Mouse (Mus musculus): ENCODE measurements around the gene Iqcm. TPM values are rescaled to one million over a fixed set of nuclear protein-coding genes. Genes with fewer than 3 reads are reported as not detected.
"Not testable (repeated sequence)": the region's sequence is repeated elsewhere in the genome, so short reads cannot be mapped to it uniquely, and the experiment has no call there.

Iqcm gene
- 0.08 and 0.10 TPM in 2 replicates for polyA plus RNA-seq (2015; fragmentation: Nextera tagmentation; extraction: Ambion mirVana)

GRCm38 (mm10) chr8:75448394-75448793 lies at the start of gene Iqcm:
TSS of gene Iqcm (plus strand) at chr8:75448694.
- no peak within 1 kb of the TSS for H3K27ac ChIP-seq
- no peaks in the 10 kb centered on the region for H3K9me3 ChIP-seq
- WGBS, result 90% methylated on average over 7 of the region's 7 CpGs
- H3K36me3 ChIP-seq, result no peaks in the 10 kb centered on the region
- H3K4me1 ChIP-seq, result no peaks in the 10 kb centered on the region
- H3K9ac ChIP-seq, result no peak within 1 kb of the TSS
- no peak for ATAC-seq (ENCODE audit: low FRiP score, low read depth)
- H3K4me2 ChIP-seq (replicated peaks), result no peak within 1 kb of the TSS
- H3K27me3 ChIP-seq, result no peaks in the 10 kb centered on the region
- H3K4me3 ChIP-seq, result no peak within 1 kb of the TSS

GRCm38 (mm10) chr8:75406489-75406888 lies 42.0 kb upstream of the Iqcm start, which contains the start of gene Gm10358:
TSS of gene Gm10358 (minus strand) at chr8:75406589.
- Histone ChIP-seq H3K9me3 (no peaks in the 10 kb centered on the region), H3K4me1 (no peaks in the 10 kb centered on the region), H3K4me3 (no peak within 1 kb of the TSS), H3K9ac (no peak within 1 kb of the TSS), H3K27ac (no peak within 1 kb of the TSS), H3K27me3 (no peaks in the 10 kb centered on the region), H3K4me2 (replicated peaks) (no peak within 1 kb of the TSS), H3K36me3 (no peaks in the 10 kb centered on the region)
- ATAC-seq (ENCODE audit: low FRiP score, low read depth), result no peak
- WGBS, result 98% methylated on average over 5 of the region's 5 CpGs

GRCm38 (mm10) chr8:75415696-75416095 lies 32.8 kb upstream of the Iqcm start:
- not testable (repeated sequence) for H3K36me3 ChIP-seq; H3K4me3 ChIP-seq; H3K4me2 ChIP-seq (replicated peaks); H3K4me1 ChIP-seq; H3K9me3 ChIP-seq; H3K27me3 ChIP-seq; H3K9ac ChIP-seq; H3K27ac ChIP-seq; ATAC-seq (ENCODE audit: low FRiP score, low read depth)
- 80% methylated on average over 3 of the region's 3 CpGs for WGBS

- H3K4me1 ChIP-seq, result no peaks in the 10 kb centered on the region
- no peak overlapping the region for H3K4me3 ChIP-seq
- 78% methylated on average over 1 of the region's 1 CpGs for WGBS
- no peak overlapping the region for H3K4me2 ChIP-seq (replicated peaks)
- no peak overlapping the region for H3K9ac ChIP-seq
- H3K9me3 ChIP-seq, result no peaks in the 10 kb centered on the region
- H3K27me3 ChIP-seq, result no peaks in the 10 kb centered on the region
- no peak for ATAC-seq (ENCODE audit: low FRiP score, low read depth)
- H3K36me3 ChIP-seq, result no peaks in the 10 kb centered on the region
- no peak overlapping the region for H3K27ac ChIP-seq
Measured at GRCm38 (mm10) chr8:75476756-75477155, 28.3 kb downstream of the Iqcm start.

- no peak for ATAC-seq (ENCODE audit: low FRiP score, low read depth)
- WGBS, result 84% methylated on average over 13 of the region's 13 CpGs
- H3K4me3 ChIP-seq, result no peak overlapping the region
- H3K4me2 ChIP-seq (replicated peaks), result no peak overlapping the region
- H3K4me1 ChIP-seq, result no peaks in the 10 kb centered on the region
- H3K27me3 ChIP-seq, result no peaks in the 10 kb centered on the region
- no peaks in the 10 kb centered on the region for H3K9me3 ChIP-seq
- H3K9ac ChIP-seq, result no peak overlapping the region
- H3K27ac ChIP-seq, result no peak overlapping the region
- no peaks in the 10 kb centered on the region for H3K36me3 ChIP-seq
Measured at GRCm38 (mm10) chr8:75489035-75489678, 40.7 kb downstream of the Iqcm start.

- Histone ChIP-seq H3K4me2 (replicated peaks) (no peak overlapping the region), H3K27me3 (no peaks in the 10 kb centered on the region), H3K27ac (no peak overlapping the region), H3K9me3 (no peaks in the 10 kb centered on the region; the same call in 1 of the 2 replicates), H3K4me1 (no peaks in the 10 kb centered on the region), H3K4me3 (no peak overlapping the region), H3K9ac (no peak overlapping the region), H3K36me3 (no peaks in the 10 kb centered on the region)
- ATAC-seq (ENCODE audit: low FRiP score, low read depth), result no peak
- WGBS, result 76% methylated on average over 1 of the region's 1 CpGs
Measured at GRCm38 (mm10) chr8:75509299-75509698, 60.8 kb downstream of the Iqcm start.

- H3K9ac ChIP-seq, result no peak overlapping the region
- H3K27ac ChIP-seq, result no peak overlapping the region
- H3K4me3 ChIP-seq, result no peak overlapping the region
- ATAC-seq (ENCODE audit: low FRiP score, low read depth), result no peak
- no peaks in the 10 kb centered on the region for H3K27me3 ChIP-seq
- no peaks in the 10 kb centered on the region for H3K4me1 ChIP-seq
- H3K9me3 ChIP-seq, result no peaks in the 10 kb centered on the region; the same call in 1 of the 2 replicates
- H3K36me3 ChIP-seq, result no peaks in the 10 kb centered on the region
- 79% methylated on average over 3 of the region's 3 CpGs for WGBS
- no peak overlapping the region for H3K4me2 ChIP-seq (replicated peaks)
Measured at GRCm38 (mm10) chr8:75513786-75514185, 65.3 kb downstream of the Iqcm start.

GRCm38 (mm10) chr8:75549284-75549683 lies 100.8 kb downstream of the Iqcm start:
- WGBS, result 84% methylated on average over 3 of the region's 3 CpGs
- Histone ChIP-seq H3K4me2 (replicated peaks) (no peak overlapping the region), H3K27me3 (no peaks in the 10 kb centered on the region), H3K9me3 (no peaks in the 10 kb centered on the region), H3K4me1 (no peaks in the 10 kb centered on the region), H3K4me3 (no peak overlapping the region), H3K9ac (no peak overlapping the region), H3K27ac (no peak overlapping the region), H3K36me3 (no peaks in the 10 kb centered on the region)
- no peak for ATAC-seq (ENCODE audit: low FRiP score, low read depth)

GRCm38 (mm10) chr8:75596281-75596680 lies 147.8 kb downstream of the Iqcm start:
- H3K4me2 ChIP-seq (replicated peaks), result no peak overlapping the region
- no peaks in the 10 kb centered on the region; the same call in 1 of the 2 replicates for H3K9me3 ChIP-seq
- H3K9ac ChIP-seq, result no peak overlapping the region
- H3K27ac ChIP-seq, result no peak overlapping the region
- ATAC-seq (ENCODE audit: low FRiP score, low read depth), result no peak
- no peak overlapping the region for H3K4me3 ChIP-seq
- no peaks in the 10 kb centered on the region for H3K36me3 ChIP-seq
- 47% methylated on average over 2 of the region's 2 CpGs for WGBS
- no peaks in the 10 kb centered on the region for H3K27me3 ChIP-seq
- no peaks in the 10 kb centered on the region for H3K4me1 ChIP-seq

- no peak overlapping the region for H3K4me2 ChIP-seq (replicated peaks)
- WGBS, result 87% methylated on average over 3 of the region's 3 CpGs
- H3K4me3 ChIP-seq, result no peak overlapping the region
- no peak overlapping the region for H3K27ac ChIP-seq
- no peak for ATAC-seq (ENCODE audit: low FRiP score, low read depth)
- peaks cover 5% of the 10 kb centered on the region; the same call in 1 of the 2 replicates for H3K9me3 ChIP-seq
- H3K36me3 ChIP-seq, result no peaks in the 10 kb centered on the region
- no peak overlapping the region for H3K9ac ChIP-seq
- no peaks in the 10 kb centered on the region for H3K27me3 ChIP-seq
- H3K4me1 ChIP-seq, result no peaks in the 10 kb centered on the region
Measured at GRCm38 (mm10) chr8:75642958-75643357, 194.5 kb downstream of the Iqcm start.

- H3K27me3 ChIP-seq, result no peaks in the 10 kb centered on the region
- no peak overlapping the region for H3K9ac ChIP-seq
- no peak overlapping the region for H3K4me3 ChIP-seq
- no peaks in the 10 kb centered on the region for H3K9me3 ChIP-seq
- H3K4me2 ChIP-seq (replicated peaks), result no peak overlapping the region
- no peaks in the 10 kb centered on the region for H3K36me3 ChIP-seq
- 89% methylated on average over 6 of the region's 6 CpGs for WGBS
- no peak overlapping the region for H3K27ac ChIP-seq
- no peaks in the 10 kb centered on the region for H3K4me1 ChIP-seq
- no peak for ATAC-seq (ENCODE audit: low FRiP score, low read depth)
Measured at GRCm38 (mm10) chr8:75659287-75659686, 210.8 kb downstream of the Iqcm start.

GRCm38 (mm10) chr8:75746561-75746960 lies 298.1 kb downstream of the Iqcm start:
- ATAC-seq (ENCODE audit: low FRiP score, low read depth), result no peak
- 71% methylated on average over 3 of the region's 3 CpGs for WGBS

GRCm38 (mm10) chr8:75755596-75755995 lies 307.1 kb downstream of the Iqcm start:
- Histone ChIP-seq H3K4me3 (no peak overlapping the region), H3K4me1 (no peaks in the 10 kb centered on the region), H3K4me2 (replicated peaks) (no peak overlapping the region), H3K27ac (no peak overlapping the region), H3K9me3 (0 out of 2 replicates have a peak, but pooled peaks cover 5% of the 10 kb centered on the region), H3K36me3 (no peaks in the 10 kb centered on the region), H3K9ac (no peak overlapping the region), H3K27me3 (no peaks in the 10 kb centered on the region)
- ATAC-seq (ENCODE audit: low FRiP score, low read depth), result no peak

More at GRCm38 (mm10) chr8:75746561-75746960, 298.1 kb downstream of the Iqcm start:
- H3K9ac ChIP-seq, result no peak overlapping the region
- no peaks in the 10 kb centered on the region for H3K9me3 ChIP-seq
- no peaks in the 10 kb centered on the region for H3K4me1 ChIP-seq
- H3K4me2 ChIP-seq (replicated peaks), result no peak overlapping the region
- no peaks in the 10 kb centered on the region for H3K27me3 ChIP-seq
- no peaks in the 10 kb centered on the region for H3K36me3 ChIP-seq
- H3K4me3 ChIP-seq, result no peak overlapping the region
- H3K27ac ChIP-seq, result no peak overlapping the region

Data from limb, embryonic 13.5 days (tissue).